Mouse (Mus musculus): Measurements from ENCODE around the gene Wnt3. TPM values are rescaled to one million over a fixed set of nuclear protein-coding genes. Genes with fewer than 3 reads are reported as not detected.

Gene Wnt3
- total RNA-seq, 2 experiments from 2014 or later = 1.1 TPM; not detected in 1

DNA sequence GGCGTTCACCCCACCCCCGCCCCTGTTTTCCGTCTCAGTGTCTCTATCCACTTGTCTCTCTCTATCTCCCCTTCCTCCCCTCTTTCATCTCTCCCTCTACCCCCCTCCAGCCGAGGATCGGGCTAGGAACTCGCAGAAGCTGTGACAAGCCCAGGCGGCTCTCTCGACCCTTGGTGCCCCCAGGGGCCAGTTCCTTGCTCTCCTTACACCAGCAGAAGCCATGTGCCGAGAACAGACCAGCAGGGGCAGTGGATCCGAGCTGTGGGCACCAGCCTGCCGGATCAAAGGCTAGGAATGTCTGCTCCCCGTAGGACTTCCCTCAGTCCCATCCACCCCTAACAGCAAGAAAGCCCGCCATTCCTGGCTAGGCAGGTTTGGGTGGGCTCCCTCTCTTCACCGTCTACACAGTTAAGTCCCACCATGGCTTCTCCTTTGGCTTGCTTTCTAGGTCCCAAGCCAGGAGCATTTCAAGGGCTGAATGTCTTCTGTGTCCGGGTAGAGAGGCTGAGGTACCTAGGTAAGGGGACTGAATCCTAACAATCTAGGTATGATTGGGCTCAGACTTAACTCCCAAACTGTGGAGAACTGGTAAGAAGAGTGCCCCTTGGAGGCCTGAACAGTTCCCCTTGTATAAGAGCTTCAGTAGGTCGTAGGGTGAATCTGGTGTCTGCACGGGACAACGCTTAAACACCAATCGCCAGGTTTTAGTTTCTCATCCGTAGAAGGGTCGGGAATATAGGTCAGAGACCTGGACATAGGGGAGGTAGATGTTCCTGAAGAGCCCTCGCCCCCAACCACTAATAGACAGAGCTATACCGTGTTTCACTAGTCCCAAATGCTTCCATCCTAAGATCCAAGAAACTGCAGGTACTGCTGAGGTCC is 1.2 kb upstream of the Wnt3 start:
- DNase-seq = no peak

DNA sequence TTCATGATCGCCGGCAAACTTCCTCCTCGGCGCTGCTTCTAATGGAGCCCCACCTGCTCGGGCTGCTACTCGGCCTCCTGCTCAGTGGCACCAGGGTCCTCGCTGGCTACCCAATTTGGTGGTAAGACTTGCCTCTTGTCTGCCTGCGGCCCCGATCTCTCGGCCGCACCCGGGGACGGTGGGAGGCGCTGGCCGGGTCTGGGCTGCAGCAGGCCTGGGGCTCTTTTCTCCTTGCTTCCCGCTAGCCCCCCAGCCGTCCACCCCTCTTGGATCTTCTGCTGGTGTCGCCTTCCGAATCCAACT is 229 bp downstream of the Wnt3 start:
- no peak for DNase-seq

DNA sequence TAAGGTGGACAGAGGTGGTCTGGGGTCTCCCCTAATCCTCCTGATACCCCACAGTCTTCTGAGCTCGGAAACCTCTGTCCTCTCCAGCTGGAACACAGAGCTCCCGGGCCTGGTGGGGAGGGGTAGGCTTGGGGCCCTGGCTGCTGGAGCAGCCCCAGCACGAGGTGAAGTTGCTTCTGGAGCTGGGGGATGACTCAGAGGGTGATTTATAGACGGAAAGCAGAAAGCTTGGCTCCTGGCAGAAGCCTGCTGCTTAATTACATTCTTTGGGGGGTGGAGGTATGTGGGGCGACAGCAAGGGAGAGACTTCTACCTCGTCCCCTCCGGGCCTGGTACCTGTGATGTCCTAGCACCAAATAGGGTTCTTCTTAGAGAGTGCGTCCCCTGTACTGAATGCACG is 6.2 kb downstream of the Wnt3 start:
- peak; percentile 62 to 74 for DNase-seq

DNA sequence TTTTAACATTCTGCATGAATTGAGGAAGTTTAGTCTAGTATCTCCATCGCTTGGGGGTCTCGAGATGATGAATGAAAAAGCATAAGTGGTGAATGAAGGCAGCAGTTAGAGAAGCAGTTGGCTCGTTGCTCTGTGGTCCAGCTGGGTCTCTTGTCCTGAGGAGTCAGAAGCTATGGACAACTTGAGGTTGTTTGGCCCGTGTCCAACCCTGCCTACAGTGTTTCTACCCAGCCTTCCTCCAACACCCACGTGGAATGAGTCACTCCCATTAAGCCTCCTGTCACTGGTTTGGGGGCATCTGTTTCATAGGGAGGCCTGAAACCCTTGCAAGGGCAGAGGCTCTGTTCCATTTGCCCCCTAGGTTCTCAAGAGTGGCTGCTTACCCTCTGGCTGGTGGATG is 16.0 kb downstream of the Wnt3 start:
- DNase-seq = no peak

DNA sequence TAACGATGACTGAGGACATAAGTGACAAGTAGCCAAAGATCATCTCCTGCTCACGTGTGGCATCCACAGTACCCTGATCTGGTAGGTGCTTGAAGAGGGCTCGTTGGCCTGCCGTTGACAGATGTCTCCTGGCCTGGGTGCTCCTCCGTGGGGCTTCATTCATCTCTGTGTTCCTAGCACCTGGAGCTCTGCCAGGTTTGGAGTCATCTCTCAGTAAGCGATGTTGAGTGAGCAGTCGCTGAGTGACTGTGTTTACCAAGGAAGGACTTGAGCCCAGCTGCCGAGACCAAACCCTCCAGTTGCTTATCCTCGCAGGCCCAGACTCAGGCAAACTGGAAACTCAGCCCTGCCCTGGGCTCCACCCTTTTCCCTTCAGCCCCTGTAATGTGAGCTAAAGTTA is 27.2 kb downstream of the Wnt3 start:
- DNase-seq = peak; percentile 20 to 76

DNA sequence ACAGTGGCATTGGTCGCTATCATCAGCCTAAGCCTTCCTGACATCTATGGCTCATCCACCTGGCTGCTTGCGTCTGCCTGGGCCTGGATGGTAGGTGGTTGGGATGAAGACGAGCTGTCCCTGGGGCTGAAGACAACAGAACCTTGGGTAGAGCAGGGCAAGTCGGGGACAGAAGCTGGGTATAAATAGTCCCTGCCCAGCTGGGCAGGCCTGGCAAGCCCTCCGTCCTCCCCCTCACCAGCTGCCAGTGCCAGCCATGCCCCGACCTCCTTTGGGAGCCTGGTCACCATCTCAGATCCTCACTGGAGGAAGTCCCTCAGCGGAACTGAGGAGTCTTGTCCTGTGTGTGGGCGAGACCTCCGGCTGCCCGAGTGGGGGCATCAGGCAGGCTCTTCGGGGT is 30.2 kb downstream of the Wnt3 start:
- no peak for DNase-seq

DNA sequence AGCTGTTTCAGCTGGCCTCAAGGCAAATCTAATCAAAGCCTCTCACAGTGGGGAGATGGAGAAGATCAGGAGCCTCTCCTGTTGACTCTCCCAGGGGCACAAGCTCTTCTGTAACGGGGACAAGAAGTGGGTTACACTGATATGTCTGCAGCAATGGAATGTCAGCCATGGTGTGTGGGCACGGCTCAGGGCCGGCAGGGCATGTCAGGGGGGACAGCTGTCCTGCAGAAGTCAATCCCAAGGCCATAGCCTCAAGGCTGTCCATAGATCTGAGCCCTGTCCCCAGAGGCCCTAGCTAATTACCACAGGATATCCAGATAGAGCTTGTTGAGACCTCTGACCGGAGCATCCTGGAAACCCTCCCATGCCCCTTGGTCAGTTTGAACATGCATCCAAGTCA is 30.9 kb downstream of the Wnt3 start:
- no peak for DNase-seq

DNA sequence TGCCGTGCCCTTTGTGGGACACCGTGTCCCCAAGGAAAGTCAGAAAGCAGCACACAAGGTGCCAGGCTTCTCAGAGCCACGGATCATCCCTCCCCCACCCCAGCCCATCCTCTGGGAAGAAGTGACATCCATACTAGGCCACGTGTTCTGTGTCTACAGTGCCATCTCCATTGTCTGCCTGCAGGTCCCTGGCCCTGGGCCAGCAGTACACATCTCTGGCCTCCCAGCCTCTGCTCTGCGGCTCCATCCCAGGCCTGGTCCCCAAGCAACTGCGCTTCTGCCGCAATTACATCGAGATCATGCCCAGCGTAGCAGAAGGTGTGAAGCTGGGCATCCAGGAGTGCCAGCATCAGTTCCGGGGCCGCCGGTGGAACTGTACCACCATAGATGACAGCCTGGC is 34.0 kb downstream of the Wnt3 start:
- no peak for DNase-seq

DNA sequence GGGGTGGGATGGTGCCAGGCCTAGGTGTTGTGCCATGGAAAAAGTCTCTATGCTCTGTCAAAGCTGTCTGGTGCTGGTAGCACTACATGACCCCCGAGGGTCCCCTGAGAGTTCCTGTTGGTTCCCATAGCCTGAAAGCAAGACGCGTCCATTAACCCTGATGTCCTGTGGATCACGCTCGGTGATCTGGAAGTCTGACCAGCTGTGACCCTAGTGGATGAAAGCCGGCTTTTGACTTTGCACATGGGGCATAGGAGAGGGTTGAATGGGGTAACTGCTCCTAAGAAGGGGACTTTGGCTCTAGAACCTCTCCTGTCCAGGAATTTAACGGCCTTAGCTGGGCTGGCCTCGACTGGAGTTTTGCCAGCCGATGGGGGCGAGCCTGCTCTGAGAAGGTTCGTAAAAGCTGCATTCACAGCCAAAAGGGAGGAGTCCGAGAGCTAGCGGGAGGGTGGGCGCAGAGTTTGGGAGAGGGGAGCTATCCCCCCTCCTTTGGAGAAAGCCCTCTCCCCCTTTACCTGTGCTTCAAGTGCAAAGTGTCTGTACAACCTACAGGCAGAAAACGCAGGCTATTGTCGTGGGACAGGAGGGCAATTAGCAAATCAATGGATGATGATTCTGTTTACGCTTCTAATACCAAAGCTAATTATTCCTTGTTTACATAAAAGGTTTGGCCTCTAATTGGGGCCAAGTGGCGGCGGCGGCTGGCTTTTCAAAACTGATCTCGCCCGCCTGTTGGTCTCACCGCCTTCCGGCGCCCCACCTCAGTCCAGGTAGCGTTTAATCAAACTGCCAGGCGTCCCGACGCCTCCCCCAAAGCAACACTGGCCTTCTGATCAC is 35.0 kb downstream of the Wnt3 start:
- DNase-seq = no peak

DNA sequence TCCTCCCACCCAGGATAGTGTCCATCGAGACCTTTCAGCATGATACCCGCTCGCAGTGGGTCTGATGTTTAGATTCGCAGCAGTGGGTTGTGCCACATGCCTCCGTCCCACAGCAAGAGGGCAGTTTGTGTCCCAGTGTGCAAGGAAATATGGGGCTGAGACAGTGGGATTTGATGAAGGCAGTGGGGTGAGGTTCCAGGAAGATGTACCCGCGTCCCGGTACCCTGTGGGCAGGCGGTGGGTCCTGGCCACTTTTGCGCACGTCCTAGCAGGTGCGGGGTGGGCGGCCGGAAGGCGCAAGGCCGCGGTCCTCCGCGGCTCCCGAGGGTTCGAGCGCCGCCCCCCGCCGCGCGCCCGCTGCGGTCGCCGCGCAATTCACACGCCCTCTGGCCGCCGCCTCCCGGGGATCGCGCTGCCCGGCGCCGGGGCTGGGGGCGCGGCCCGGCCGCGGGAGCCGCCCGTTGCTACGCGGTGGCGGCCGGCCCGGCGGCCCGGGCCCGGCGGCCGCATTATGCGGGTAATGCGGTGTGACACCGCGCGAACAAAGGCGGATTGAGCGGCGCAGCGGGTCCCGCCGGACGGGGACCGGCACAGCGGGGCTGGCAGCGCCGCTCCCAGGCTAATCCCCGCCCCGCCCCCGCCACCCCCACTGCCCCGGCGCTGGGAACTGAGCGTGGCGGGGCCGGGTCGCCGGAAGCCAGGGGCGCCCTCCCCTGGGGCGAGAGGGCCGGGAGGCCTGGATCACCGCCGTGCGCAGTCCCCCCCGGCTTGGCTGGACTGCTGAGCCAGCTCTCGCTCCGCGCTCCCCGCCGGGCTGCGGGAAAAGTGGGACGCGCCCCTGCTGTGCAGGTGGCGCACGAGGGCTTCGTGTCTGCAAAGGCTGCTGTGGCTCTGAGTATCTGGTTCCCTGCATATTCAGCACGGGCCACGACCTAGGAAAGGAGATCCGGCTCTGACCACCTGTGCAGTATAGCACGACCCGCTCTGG is 36.0 kb downstream of the Wnt3 start:
- peak; percentile 23 to 51 for DNase-seq

DNA sequence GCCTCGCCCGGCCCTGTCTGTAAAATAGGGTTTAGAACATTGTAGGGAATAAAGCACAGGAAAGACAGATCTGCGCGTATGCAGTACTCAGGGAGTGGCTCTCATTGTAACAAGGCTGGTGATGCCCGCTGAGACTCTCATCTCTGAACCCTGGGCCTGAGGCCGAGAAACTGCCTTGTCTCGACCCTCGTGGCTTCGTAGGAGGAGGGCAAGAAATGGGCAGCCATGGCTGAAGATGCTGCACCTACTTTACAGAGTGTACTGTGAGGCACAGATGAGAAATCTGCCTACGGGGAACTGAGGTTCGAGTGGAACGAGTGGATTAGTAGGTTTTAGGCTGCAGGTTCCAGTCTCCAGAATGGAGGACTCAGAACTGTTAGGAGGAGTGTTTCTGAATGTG is 36.7 kb downstream of the Wnt3 start:
- no peak for DNase-seq

DNA sequence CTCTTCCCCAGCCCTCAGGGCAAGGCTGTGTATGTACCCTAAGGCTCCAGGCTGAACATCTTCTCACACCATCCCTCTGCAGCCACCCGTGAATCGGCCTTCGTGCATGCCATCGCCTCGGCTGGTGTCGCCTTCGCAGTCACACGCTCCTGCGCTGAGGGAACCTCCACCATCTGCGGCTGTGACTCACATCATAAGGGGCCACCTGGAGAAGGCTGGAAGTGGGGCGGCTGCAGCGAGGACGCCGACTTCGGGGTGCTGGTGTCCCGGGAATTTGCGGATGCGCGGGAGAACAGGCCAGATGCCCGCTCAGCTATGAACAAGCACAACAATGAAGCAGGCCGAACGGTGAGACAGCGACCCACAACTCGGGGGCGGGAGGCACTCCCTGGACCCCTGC is 37.3 kb downstream of the Wnt3 start:
- no peak for DNase-seq

DNA sequence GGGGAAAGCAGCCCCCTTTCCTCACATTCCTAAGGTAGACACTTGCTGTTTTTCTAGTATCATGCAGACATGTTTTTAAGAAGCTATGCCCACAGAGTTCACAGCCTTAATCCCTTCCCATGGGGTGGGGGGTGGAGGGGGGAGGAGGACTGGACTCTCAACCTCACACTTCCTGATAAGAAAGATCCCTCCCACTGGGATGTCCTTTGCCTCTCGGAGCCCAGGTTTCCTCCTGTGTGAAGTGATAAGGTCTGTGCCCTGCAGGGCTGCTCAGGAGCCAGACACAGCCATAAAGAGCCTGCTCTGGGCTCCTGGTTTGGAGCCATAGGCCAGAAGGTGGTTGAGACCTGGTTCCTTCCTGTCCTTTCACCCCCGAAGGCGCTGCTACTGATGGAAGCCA is 40.9 kb downstream of the Wnt3 start:
- DNase-seq = no peak

DNA sequence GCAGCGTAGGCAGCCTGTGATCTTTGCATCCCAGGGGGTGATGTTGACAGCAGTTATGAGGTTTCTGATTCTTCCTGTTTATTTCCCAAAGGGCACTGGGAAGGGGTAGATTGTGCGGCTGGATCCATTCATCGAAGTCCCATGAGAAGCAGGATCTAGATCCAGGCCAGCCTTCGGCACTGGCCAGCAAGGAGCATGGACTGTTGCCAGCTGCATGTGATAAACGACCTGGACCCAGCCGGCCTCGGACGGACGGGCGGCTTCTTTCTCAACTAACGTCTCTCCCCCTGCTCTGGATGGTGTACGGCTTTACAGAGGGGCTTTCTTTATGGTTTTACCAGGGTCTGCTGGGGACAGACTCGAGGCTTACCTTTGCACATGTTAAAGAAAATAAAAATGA is 42.0 kb downstream of the Wnt3 start:
- peak; percentile 74 to 76 for DNase-seq

DNA sequence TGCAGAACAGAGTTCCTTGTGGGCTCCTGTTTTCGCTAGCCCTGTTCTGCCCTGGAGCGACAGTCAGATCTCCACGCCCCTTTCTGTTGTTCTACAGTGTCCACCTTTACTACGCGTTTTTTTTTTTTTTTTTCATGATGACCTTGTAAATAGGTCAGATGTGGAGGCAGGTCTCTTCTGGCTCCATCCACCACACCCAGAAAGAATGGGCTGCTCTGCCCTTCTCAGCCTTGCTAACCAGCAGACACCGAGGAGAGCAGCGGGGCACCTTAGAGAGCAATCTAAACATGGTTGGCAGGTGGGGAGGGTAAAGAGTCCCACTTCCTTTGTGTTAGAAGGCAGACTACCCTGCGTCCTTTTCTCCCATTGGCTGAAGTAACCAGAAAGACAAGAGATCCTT is 42.8 kb downstream of the Wnt3 start:
- no peak for DNase-seq

DNA sequence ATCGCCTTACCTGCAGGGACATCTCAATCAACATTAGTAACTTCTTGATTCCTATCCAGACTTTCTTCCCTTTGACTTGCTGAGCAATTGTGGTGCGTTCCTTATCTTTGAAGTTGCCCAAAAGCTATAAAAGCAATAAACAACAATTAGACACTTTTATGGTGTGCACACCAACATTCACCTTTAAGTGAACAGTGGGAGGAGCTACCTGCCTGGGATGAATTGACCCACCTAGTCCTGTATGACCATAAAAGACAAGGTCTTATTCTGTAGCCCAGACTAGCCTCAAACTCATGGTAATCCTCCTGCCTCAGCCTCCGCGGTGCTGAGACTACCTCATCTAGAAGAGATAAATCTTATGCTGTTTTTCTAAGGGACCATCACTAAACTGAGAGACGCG is 53.3 kb downstream of the Wnt3 start:
- no peak for DNase-seq

DNA sequence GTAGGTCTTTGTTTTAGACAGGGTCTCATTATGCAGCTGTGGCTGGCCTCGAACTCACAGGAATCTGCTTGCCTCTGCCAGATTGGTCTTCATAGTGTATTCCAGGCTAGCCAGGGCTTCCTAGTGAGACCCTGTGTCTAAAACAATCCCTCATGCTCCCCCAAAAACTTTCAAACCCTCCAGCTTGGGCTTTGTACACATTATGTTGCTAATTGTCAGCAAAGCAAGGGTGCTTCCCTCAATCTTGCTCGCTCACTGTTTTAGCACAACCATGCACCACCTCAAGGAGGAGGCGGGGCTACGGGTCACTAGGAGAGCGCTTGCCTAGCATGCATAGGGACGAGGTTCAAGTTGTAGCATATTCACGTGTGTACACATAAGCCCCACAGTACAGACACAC is 54.9 kb downstream of the Wnt3 start:
- no peak for DNase-seq

DNA sequence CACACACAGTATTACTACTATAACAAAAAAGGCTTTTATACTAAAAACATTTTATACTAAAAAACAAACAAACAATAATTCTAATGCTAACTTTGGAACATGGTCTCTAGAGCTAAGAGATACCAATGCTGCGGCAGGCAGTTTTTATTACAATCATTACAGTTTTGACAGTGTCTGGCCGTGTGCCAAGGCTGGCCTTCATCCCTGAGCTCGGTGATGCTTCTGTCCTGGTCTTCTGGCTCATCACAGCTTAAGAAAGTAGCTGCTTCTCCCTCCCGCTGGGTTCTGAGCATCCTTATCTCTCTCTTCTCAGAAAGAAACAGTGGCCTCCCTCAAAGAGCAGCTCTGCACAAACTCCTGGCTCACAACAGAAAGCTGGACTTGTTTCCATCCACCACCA is 56.0 kb downstream of the Wnt3 start:
- peak; percentile 60 to 62 for DNase-seq

DNA sequence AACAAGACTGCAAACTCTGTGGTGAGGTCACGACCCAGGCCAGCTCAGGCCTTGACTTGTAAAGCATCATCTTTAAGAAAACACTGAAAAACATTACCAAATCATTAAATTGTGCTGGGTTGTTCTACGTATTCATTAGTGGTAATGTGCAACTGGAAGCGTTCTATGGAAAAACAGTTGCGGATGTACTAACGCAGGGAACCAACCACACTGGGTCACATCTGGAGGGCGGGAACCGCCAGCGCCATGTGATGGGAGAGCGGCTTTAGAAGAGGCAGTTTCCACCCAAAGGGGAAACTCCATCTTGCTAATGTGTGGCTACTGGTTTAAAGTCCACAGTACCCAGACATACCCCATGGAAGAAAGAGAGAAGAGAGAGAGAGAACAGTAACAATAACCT is 56.5 kb downstream of the Wnt3 start:
- no peak for DNase-seq

DNA sequence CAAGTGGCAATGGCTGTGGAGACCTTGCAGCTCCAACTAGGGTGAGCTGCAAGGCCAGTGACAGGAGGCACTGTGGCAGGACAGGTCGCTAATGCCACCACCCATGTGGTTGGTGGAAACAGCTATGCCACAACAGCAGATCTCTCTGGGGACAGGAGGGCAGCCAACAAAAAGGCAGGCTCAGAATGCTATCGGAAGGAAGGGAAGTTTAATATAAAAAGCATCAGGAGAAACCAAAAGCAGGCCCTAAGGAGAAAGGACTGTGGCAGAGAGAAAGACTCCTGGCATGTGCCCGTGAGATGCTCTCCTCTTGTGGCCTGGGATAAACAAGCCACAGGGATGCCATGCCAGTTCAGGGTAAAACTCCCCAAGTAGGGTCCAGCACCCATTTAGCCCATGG is 57.8 kb downstream of the Wnt3 start:
- DNase-seq = no peak

DNA sequence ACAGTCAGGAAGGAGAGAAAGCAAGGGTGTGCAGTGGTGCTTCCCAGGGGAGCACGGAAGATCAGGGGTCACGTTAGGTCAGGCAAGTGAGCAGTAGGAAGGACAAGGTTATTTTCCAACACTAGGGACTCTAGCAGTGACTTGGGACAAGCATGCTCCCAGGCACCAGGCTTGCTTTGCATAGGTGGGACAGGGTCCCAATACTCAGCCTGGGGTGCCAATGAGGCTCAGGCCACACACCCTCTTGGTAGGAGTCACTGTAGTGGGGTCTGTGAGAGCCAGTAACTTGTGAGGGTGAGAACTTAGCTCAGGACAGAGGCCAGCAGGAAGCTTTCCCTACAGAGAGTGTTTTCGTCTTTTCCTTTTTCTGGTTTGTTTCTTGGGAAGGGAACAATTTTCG is 58.4 kb downstream of the Wnt3 start:
- no peak for DNase-seq

DNA sequence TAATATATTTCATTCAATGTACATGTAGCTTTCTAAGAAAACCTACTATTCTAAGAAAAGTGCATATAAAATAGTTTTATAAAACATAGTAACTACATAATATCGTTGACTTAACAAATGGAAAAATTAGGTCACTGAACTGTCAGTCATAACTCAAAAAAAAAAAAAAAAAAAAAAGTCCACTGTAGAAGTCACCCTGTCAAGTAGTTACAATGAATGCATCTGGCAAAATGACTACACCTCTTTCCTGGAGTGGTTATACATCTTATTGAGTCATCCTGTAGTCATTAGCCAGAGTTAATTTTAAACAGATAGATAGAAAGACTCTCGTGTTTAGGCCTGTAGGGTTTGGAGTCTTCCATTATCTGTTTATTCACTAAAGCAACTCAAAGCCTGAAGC is 65.0 kb downstream of the Wnt3 start:
- no peak for DNase-seq

DNA sequence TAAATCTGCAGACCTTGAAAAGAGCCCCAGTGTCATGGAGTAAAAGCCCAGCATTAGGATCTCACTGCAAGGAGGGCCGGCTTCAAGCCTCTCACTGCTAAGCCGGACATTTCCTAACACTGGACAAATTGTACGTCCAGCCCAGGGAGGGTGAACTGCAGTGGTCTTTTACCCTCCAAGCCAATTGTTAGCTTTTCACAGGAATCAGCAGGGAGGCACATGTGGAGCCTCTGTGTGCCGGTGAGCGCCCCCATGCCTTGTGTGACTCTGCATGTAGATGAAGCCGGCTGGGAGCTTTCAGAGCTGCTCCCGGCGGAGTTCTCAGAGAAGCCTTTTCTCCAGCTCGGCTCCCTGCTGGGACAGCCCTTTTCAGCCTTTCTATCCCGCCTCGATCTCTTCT is 66.9 kb downstream of the Wnt3 start:
- no peak for DNase-seq

Data from adrenal gland, postnatal 36 days (tissue).